Mouse (Mus musculus) A20 (cell line): ENCODE results near the gene Sell.
"Not testable (repeated sequence)": the region's sequence is repeated elsewhere in the genome, so short reads cannot be mapped to it uniquely, and the experiment has no call there.

Experiments
- DNase-seq: peaks from one replicate; pipeline ENCODE4 v3.0.0-alpha.2; 2011; ENCODE audit warnings: low read depth, low spot score

Gene Sell

GRCm38 (mm10) chr1:164061925-164062324, at the start of gene Sell:
TSS of gene Sell (plus strand) at chr1:164061982.
- DNase-seq = no peak

GRCm38 (mm10) chr1:164014616-164015015, 47.2 kb upstream of the Sell start:
- no peak for DNase-seq

DNA sequence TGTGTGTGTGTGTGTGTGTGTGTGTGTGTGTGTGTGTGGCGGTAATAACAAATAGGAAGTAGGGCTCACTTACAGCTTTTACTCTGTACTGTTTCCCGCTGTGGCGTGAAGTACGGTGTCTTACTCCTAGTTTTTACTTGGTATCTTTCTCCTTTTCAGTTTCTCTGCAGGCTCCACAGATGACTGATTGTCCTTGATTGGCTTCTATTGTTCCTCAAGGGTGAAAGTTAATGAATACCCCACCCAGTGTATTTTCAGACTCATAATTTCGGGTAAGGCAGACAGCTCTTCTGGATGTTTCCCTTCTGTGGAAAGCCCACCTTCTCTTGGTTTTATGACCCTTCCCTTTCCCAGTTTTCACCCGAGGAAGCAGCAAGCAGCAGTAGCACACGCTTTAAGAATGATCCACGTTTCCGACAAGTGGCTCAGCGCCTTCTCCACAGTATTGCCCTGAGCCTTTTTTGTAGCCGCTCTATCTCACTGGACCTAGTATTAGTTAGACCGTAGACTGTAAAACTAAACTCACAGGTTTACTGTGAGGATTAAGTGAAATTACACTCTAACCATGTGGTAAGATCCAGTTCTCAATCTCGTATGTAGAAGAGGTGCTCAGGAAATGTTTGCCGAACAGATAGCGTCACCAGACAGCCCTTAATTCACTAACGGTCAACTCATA, 43.4 kb upstream of the Sell start:
- DNase-seq = no peak

DNA sequence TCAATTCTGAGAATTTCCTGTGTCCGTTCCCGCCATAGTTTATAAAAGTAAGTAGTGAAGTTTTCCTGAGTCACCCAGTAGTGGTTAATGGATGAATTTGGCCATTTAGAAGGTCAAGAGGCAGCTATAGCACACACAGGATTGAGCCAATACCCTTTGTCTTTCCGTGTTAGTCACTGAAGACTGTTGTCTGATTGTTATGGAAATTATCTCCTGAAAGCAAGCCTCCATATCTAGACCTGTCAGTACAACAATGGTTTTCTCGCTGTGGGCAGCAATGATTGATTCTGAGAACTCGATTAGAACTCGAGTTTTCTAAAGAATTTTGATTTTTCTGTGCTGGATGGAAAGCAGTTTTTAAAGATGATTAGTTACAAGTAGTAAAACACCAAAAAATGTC, 42.0 kb upstream of the Sell start:
- no peak for DNase-seq

DNA sequence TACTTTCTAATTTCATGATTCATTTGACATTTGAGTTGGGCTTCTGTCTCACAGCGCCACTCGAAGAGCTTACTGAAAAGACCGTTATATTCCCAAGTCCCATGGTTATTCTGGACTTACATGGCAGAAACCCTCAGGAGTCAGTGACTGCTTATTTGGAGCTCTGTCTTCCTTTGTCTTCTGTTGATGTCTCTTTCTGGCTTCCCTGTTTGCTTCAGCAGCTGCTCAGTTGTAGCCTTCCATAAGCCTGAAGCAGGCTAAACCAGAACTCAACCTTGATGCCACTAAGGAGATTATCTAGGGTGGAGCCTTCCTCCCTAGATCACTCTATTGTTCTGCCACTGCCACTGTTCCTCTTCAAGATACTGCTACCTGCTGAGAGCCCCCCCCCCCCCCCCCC, 41.0 kb upstream of the Sell start:
- not testable (repeated sequence) for DNase-seq

DNA sequence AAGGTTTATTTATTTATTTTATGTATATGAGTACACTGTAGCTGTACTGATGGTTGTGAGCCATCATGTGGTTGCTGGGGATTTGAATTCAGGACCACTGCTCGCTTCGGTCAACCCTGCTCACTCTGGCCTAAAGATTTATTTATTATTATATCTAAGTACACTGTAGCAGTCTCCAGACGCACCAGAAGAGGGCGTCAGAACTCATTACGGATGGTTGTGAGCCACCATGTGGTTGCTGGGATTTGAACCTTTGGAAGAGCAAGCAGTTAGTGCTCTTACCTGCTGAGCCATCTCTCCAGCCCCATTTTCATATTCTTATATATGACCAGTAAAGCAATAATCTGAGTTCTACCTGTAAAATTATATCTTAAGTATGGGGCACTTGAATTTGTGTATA, 39.7 kb upstream of the Sell start:
- peak; percentile 19 for DNase-seq

DNA sequence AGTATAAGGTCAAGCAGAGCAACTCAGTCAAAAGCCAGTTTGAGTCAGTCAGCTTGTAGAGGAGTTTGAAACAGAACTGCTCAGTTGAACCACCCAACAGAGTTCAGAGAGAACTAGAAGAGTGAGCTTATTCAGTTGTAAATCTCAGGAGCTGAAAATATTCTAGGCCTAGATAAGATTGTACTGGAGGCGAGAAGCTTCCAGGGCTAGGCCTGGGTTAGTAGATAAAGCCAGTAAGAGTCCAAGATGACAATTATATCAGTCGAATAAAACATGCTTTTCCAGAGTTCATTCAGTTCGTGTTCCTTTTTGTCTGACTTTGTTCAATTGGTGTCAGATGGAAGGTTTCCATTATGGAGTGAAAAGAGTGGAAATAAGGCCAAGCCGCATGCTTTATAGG, 36.1 kb upstream of the Sell start:
- no peak for DNase-seq

DNA sequence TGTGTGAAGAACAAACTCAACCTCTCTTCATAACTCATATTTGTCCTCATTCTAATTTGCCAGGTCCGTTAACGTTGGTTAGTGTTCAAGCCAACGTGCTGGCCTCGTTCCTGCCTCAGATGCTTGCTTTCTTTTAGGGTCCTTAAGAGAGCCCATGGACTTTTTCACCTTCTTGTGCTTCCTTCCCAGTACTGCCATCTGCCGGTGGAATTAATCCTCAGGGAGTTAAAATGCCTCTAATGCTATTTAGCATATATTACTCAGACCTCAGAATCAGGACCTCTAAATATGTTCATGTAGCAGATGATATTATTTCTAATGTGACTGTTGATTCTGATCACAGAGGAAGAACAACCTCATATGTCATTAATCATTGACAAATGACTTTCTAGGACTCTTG, 34.4 kb upstream of the Sell start:
- peak; percentile 34 for DNase-seq

DNA sequence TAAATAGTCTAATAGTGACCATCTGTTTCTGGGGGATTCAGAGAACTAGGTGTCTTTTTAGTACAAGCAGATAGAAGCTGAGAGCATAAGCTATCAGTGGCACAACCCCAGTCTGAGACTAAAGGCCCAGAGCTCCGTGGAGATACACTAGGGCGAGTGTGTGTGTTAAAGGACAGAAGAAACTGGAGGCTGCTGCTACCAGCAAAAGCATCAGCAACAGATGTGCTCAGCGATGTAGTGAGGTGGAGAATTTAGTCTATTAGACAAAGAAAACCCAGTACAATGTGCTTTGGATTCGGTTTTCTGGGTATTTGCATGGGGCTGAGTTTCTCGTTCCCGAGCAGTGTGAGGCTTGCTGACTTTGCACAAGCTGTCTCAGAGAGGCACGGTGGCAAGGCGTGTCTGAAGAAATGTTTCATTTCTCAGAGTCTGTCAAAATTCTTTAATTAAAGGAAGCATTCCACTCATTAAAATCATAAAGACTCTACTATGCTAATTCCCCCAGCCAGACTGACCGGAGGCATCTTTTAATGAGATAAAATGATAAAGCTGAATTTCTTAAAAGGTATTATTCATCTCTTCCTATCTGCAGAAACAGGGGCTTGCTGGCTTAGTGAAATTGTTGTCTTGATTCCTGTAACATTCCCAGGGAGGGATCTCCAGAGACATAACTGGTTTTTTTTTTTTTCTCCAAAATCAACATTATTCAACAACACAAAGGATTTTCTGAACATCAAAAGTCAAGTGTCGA, 21.2 kb upstream of the Sell start:
- no peak for DNase-seq

- no peak for DNase-seq
Measured at GRCm38 (mm10) chr1:164043549-164043948, 18.2 kb upstream of the Sell start.

GRCm38 (mm10) chr1:164047934-164048333, 13.8 kb upstream of the Sell start, which contains the start of gene Sele:
TSS of gene Sele (plus strand) at chr1:164048234.
- no peak for DNase-seq

GRCm38 (mm10) chr1:164053561-164053960, 8.2 kb upstream of the Sell start:
- DNase-seq = no peak

DNA sequence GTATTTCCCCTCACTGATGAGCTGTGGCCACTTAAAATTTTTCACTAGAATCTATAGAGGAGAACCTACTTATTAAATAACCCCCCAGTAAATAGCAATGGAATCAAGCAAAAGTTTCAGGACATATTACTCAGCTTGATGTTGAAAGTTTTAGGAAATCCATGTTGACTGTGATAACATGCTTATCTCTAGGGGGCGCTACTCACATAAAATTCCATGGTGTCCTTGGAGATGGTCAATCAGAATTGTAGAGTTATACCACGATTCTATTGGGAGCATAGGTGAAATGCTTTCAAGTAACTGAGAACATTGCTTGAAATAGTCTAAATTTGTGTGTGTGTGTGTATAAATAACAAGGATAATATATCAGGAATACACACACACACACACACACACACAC, 7.0 kb upstream of the Sell start:
- DNase-seq = peak; percentile 43

- no peak for DNase-seq
Measured at GRCm38 (mm10) chr1:164060071-164060470, 1.7 kb upstream of the Sell start.

DNA sequence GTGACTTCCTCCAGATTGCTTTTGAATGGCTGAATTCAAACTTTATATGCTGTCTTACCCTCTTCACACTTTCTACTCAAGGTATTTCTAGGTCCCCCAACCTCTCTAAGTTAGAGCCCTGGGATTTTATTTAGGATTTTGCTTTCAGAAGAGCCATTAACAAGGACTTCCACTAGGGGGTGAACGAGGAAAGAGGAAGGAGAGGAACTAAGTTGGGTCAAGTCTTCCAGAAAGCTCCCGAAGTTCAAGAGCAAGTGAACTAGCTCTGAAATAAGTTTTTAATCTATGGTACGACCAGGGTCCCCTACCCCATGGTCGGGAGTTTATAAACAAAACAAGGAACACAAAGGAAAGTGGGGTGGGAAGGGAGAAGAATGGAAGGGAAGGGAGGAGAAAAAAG, 504 bp upstream of the Sell start:
- DNase-seq = peak; percentile 59

DNA sequence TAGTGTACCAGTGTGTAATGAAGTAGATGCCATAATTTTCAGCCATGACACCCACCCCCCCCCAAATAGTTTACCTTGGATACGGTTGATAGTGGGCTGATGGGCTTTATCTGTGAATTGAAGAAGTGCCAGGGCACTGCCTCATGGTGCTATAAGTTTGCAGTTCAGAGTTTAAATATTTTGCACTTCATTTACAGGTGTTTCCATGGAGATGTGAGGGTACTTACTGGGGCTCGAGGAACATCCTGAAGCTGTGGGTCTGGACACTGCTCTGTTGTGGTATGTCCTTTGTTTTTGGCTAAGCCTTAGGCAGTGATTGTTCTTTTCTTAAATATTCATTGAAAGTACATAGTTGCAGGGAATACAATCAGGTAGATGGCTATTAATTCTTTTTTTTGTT, 1.1 kb downstream of the Sell start:
- DNase-seq = no peak

DNA sequence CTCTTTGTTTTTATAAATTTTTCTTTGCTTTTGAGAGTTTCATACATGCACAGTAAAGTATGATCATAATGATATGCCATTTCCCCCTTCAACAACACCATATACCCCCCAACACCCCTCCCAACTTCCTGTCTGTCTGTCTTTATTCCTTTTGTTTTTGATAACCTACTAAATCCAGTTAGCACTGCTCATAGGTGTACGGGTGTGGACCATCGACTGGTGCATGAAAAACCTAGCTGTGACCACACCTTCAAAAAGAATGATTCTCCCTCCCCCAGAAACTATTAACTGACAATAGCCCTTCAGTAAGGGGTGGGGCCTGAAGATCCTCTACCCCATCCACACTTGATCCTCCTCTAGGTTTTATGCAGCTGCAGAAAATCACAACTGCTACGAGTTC, 2.0 kb downstream of the Sell start:
- DNase-seq = no peak

GRCm38 (mm10) chr1:164069261-164069660, 7.5 kb downstream of the Sell start:
- DNase-seq = no peak

GRCm38 (mm10) chr1:164070461-164070860, 8.7 kb downstream of the Sell start:
- peak; percentile 79 for DNase-seq

DNA sequence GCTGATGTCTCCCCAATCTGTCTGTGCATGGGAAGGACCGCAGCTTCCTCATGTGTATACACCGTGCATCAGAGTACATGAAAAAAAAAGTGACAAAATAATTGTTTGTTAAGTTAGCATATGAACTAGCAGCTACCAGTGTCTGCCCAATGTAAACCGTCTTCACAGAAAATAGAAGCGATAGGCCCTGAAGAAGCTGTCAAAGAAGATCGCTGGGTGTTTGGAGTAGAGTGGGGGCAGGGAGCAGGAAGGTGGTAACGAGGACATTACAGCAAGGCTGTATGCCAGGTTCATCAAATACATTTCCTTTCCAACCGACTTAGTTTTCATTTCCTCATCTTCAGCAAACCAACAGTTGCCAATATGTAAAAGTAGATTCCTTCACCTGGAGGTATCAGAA, 9.3 kb downstream of the Sell start:
- peak; percentile 59 for DNase-seq

DNA sequence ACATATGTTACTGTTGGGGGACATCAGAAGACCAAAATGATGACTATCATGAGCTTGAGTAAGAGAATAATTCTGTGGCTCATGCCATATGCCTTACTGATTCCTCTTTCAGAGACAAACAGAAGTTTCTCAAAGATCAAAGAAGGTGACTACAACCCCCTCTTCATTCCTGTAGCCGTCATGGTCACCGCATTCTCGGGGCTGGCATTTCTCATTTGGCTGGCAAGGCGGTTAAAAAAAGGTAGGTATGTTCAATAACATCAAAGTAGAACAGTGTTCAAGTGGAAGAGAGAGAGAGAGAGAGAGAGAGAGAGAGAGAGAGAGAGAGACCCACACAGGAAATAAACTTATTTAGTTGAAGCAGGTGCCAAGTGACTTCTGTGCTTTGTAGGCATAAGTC, 10.2 kb downstream of the Sell start:
- DNase-seq = no peak

DNA sequence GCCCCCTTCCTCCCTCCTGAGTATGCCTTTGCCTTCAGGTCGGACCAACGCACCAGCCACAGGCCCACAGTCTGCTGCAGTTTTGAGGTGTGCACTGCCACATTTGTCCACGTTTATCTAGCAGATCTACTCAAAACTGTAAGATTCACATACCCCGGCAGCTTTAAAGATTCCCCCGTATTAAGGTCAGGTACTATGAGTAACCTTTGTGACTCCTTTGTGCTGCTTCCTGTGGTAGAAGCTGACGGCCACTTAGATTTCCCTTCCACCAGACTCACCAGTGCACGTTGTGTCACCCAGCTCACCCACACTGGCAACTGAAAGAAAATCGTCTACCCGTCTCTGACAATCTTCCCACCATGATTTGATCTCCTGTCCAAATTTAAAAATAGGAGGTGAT, 11.3 kb downstream of the Sell start:
- DNase-seq = no peak

DNA sequence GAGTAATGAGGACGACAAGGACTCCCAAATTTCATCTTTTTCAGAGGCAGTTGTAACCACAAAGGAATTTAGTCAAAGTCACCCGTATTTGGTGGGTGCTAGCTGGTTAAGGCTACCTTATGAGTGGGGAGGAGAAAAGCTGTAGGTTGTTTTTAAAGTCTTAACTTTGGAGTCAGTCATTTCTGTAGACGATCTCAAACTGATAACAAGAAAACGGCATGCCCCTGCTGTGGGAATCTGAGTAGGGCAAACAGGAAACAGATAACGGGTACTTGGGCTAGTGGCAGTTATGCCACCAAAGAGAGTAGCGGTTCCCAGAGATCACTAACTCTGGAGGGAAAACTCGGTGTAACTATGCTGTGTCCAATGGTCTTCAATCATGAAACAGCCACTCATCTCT, 12.0 kb downstream of the Sell start:
- no peak for DNase-seq
